Mouse (Mus musculus): ENCODE results near the gene Fkbp1a. TPM values are rescaled to one million over a fixed set of nuclear protein-coding genes. Genes with fewer than 3 reads are reported as not detected.

Gene Fkbp1a
- 31.1 and 35.6 TPM in 2 replicates for total RNA-seq (2017)

- peak; percentile 89 for ATAC-seq (replicated peaks; ENCODE audit: low read depth, poor library complexity, severe bottlenecking)
Observed at GRCm38 (mm10) chr2:151542323-151543062, at the start of gene Fkbp1a. TSS of gene Fkbp1a (plus strand) at chr2:151542483.

- ATAC-seq (replicated peaks; ENCODE audit: low read depth, poor library complexity, severe bottlenecking) = peak; percentile 100
Observed at GRCm38 (mm10) chr2:151494035-151494803, 48.1 kb upstream of the Fkbp1a start, which contains the start of gene Nsfl1c. TSS of gene Nsfl1c (plus strand) at chr2:151494182.

GRCm38 (mm10) chr2:151498358-151498757 is 43.9 kb upstream of the Fkbp1a start:
- ATAC-seq (replicated peaks; ENCODE audit: low read depth, poor library complexity, severe bottlenecking) = no peak

- ATAC-seq (replicated peaks; ENCODE audit: low read depth, poor library complexity, severe bottlenecking) = no peak; the same call in 1 of the 2 replicates
Observed at GRCm38 (mm10) chr2:151500442-151501007, 41.8 kb upstream of the Fkbp1a start.

GRCm38 (mm10) chr2:151504226-151504625 is 38.1 kb upstream of the Fkbp1a start:
- ATAC-seq (replicated peaks; ENCODE audit: low read depth, poor library complexity, severe bottlenecking) = peak; percentile 50; the same call in 1 of the 2 replicates

GRCm38 (mm10) chr2:151512199-151512598 is 30.1 kb upstream of the Fkbp1a start:
- no peak for ATAC-seq (replicated peaks; ENCODE audit: low read depth, poor library complexity, severe bottlenecking)

GRCm38 (mm10) chr2:151513525-151514285 is 28.6 kb upstream of the Fkbp1a start:
- ATAC-seq (replicated peaks; ENCODE audit: low read depth, poor library complexity, severe bottlenecking) = 0 out of 2 replicates have a peak, but pooled peaks have one; percentile 25

- ATAC-seq (replicated peaks; ENCODE audit: low read depth, poor library complexity, severe bottlenecking) = 0 out of 2 replicates have a peak, but pooled peaks have one; percentile 42
Observed at GRCm38 (mm10) chr2:151519000-151519399, 23.3 kb upstream of the Fkbp1a start.

- ATAC-seq (replicated peaks; ENCODE audit: low read depth, poor library complexity, severe bottlenecking) = peak; percentile 76
Observed at GRCm38 (mm10) chr2:151524324-151525041, 17.8 kb upstream of the Fkbp1a start.

- ATAC-seq (replicated peaks; ENCODE audit: low read depth, poor library complexity, severe bottlenecking) = no peak
Observed at GRCm38 (mm10) chr2:151525520-151525919, 16.8 kb upstream of the Fkbp1a start.

- ATAC-seq (replicated peaks; ENCODE audit: low read depth, poor library complexity, severe bottlenecking) = no peak
Observed at GRCm38 (mm10) chr2:151528066-151528465, 14.2 kb upstream of the Fkbp1a start.

GRCm38 (mm10) chr2:151529169-151529568 is 13.1 kb upstream of the Fkbp1a start:
- ATAC-seq (replicated peaks; ENCODE audit: low read depth, poor library complexity, severe bottlenecking) = no peak

GRCm38 (mm10) chr2:151530378-151531230 is 11.7 kb upstream of the Fkbp1a start:
- peak; percentile 80 for ATAC-seq (replicated peaks; ENCODE audit: low read depth, poor library complexity, severe bottlenecking)

- ATAC-seq (replicated peaks; ENCODE audit: low read depth, poor library complexity, severe bottlenecking) = peak; percentile 47
Observed at GRCm38 (mm10) chr2:151533632-151534031, 8.7 kb upstream of the Fkbp1a start.

GRCm38 (mm10) chr2:151535961-151536617 is 6.2 kb upstream of the Fkbp1a start:
- peak; percentile 64 for ATAC-seq (replicated peaks; ENCODE audit: low read depth, poor library complexity, severe bottlenecking)

GRCm38 (mm10) chr2:151536618-151536974 is 5.7 kb upstream of the Fkbp1a start:
- peak; percentile 51 for ATAC-seq (replicated peaks; ENCODE audit: low read depth, poor library complexity, severe bottlenecking)

- ATAC-seq (replicated peaks; ENCODE audit: low read depth, poor library complexity, severe bottlenecking) = no peak
Observed at GRCm38 (mm10) chr2:151538646-151539045, 3.6 kb upstream of the Fkbp1a start.

Measured in common myeloid progenitor, adult 5-6 weeks (primary cell).